Mouse (Mus musculus) left cerebral cortex, adult 18-20 months (tissue): ENCODE results near the gene Ctsh. TPM values are rescaled to one million over a fixed set of nuclear protein-coding genes. Genes with fewer than 3 reads are reported as not detected.
"Not testable (repeated sequence)": the region's sequence is repeated elsewhere in the genome, so short reads cannot be mapped to it uniquely, and the experiment has no call there.

Experiments
- DNase-seq, 2 experiments: peaks; one replicate each; pipeline ENCODE4 v3.0.0; 2021 to 2022; ENCODE audit warnings: low spot score in 2 of 2, mixed read lengths in 1 of 2
- total RNA-seq, 2 experiments: library from RNA; stranded (reverse); gene quantifications; 2 replicates each; pipeline ENCODE4 v1.2.3; 2021

Ctsh gene
- total RNA-seq, 2 experiments from 2014 or later: 21.6 to 23.0 TPM

DNA sequence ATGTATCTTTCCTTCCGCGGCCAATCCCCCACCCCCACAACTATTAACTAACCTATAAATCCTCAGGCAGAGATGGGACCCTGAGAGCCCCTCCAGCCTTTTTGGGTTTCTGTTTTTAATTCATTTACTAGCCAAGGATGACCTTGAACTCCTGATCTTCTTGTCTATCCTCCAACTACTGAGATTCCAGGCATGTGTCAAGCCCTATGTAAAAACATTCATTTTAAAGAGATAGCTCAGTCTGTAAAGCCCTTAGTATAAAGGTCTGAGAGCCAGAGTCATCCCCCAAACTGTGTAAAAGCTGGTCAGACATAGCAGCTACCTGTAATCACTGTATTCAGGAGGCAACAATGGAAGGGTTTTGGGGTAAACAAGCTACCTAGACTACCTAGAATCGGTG is 2.0 kb downstream of the Ctsh start:
- no peak for DNase-seq

DNA sequence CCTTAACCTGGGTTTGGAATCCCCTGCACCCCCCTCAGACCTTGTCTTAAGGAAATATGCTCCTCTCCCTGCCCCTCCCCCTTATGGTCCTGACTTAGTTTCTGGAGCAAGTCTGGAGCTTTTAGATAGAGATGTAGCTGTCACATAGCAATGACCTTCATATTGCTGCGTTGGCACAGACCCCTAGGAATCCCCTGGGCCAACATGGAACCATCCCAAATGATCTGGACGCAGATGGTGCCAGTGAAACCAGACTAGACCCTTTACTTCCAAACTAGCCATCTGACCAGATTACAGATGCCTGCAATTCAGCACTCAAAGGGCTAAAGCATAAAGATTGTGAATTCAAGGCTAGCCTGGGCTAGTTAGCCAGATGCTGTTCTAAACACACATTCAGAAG is 2.8 kb downstream of the Ctsh start:
- DNase-seq: no peak

DNA sequence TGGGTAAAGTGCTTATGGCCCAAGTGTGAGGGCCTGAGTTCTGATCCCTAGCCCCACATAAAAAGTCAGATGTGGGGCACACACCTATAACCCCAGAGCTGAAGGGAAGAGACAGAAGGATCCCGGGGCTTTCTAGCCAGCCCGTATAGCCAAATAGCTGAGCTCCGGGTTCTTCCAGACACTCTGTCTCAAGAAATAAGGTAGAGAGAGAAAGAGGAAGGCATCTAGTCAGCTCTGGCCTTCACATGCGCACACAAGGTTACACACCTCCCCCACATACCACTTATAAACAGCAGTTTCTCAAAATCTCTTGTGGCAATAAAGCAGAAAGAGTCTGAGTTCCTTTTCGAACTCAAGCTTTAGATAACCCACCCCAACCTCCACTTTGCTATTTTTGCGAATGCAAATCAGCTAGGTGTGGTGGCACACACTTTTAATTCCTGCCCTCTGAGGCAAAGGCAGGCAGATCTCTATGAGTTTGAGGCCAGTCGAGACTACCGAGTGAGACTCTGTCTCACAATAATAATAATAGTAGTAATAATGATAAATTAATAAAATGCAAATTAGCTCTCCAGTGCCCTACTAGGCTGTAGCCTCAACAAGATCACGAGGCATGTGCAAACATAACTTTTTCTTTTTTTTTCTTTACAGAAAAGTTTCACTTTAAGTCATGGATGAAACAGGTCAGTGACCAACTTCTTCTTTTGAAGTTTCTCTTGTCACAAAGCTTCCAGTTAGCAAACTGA is 6.0 kb downstream of the Ctsh start:
- DNase-seq: no peak

DNA sequence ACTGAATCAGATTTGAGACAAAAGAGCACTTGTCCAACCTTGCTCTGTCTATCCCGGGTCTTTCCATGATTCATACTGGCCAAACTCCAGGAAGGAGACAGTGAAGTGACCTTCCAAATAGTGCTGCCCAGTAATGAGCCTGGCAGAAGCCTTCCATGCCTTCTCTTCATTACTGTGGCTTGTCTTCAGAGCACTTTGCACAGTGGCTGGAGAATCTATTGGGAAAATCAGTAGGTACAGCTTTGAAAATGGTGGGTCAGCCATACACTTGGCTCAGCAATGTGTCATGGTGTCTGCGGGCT is 6.6 kb downstream of the Ctsh start:
- DNase-seq: no peak

DNA sequence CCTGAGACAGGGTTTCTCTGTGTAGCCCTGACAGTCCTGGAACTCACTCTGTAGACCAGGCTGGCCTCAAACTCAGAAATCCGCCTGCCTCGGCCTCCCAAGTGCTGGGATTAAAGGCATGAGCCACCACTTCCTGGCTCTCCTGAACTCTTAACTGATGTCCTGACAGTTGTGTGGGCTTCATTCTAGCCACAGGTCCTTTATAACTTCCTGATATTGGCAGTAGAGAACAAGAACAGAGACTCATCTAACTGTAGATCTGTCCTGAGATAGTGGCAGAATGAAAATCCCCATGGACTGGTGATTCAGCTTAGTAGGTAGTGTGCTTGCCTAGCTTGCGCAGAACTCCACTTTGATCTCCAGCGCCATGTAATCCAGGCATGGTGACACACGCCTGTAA is 7.0 kb downstream of the Ctsh start:
- DNase-seq: not testable (repeated sequence)

DNA sequence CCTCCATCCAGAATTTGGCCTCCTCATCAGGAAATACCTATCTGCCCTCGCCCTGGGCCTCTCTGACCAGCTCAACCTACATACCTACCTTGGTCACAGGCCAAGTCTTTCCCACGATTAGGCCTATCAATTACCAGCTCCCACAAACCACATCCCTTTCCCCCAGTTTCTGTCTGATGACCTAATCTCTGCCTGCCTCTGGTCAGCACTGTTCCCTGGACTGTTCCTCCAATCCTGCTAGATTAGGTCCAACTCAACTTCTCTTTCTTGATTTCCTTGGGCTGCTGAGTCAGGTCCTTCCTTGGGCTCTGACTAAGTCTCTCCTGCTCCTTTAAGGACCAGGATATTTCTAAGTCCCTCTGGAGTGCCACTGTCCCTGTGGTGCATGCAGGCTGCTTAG is 13.4 kb downstream of the Ctsh start:
- no peak for DNase-seq

DNA sequence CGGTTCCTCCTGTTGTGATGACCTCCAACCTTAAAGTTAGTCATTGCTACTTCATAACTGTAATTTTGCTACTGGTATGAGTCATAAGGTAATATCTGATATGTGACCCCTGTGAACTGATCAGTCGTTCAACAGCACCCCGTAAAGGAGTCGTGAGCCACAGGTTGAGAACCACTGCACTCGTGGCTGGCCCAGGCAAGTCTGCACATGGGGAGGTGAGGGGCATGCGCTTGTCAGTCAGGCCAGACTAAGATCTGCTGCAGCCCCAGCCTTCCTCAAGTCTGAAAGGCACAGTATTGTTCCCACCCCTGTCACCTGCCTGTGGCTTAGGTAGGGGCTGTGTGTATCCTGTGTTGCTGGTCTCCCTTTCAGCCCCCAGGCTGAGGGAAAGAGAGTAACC is 14.8 kb downstream of the Ctsh start:
- no peak for DNase-seq

DNA sequence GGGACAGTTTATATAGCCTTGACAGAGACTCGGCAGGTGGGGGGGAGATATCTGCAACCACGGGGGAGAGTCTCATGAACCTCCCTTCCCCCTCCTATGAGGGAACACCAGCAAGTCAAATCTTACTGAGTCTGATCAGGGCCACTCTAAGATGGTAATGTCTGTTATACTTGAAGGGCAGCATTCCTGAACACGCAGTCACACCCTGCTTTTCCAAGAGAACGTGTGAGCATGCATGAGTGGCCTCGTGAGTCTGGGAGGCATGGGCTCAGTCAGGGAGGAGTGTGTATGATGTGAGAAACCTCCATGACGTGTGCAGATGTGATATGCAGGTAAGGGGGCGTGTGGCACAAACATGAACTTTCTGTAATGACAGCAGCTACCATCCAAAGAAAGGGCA is 15.5 kb downstream of the Ctsh start:
- DNase-seq: no peak

DNA sequence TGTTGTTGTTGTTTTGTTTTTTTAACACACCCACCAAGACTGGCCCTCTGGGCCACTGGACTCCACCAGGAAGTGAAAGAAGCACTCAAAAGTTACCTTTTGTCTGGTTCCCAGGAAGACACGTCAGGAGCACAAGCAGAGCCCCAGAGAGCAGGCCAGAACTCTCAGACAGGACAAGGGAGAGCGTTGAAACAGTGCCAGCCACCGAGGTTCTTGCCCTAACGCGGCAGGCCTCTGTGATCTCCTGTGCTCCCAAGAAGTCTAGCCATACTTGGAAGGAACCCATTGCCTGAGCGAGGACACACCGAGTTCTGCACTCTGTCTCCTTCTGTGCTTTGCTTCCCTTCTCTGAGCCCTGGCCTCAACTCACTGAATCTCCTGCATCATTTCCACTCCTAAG is 16.2 kb downstream of the Ctsh start:
- no peak for DNase-seq

DNA sequence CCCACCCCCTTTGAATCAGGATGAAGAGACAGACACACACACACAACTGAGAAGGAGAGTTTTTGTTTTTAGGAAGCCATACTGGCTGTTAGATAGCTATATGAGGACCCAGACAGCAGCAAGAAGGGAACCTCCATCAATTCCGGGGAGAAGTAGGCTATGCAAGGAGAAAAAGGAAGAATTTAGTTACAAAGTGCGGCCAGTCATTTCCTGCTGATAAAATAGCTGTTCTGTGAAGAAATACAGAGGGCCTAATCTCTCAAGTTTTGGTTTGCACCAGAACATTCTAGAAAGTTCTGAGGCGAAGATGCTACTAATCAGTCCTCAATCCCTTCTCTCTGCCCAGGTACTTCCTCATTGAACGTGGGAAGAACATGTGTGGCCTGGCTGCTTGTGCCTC is 21.4 kb downstream of the Ctsh start:
- DNase-seq: no peak

DNA sequence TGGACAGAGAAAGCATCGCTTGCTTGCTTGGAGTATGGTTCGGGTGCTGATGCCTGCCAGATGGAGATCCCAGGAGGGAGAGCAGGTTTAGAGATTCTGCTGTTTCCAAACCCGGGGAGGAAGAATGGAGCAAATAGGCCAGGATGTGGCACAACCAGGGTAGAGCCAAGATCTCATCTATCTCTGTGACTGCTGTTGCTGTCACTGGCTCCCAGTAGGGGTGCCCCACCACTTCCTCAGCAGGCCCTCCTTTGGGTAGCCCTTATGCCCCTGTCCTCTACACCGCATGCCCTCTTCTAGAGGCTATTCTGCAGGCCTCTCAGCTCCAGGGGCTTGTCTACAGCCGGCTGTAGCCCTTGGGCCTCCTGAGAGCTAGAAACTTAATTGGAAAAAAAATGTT is 22.2 kb downstream of the Ctsh start:
- DNase-seq: no peak

DNA sequence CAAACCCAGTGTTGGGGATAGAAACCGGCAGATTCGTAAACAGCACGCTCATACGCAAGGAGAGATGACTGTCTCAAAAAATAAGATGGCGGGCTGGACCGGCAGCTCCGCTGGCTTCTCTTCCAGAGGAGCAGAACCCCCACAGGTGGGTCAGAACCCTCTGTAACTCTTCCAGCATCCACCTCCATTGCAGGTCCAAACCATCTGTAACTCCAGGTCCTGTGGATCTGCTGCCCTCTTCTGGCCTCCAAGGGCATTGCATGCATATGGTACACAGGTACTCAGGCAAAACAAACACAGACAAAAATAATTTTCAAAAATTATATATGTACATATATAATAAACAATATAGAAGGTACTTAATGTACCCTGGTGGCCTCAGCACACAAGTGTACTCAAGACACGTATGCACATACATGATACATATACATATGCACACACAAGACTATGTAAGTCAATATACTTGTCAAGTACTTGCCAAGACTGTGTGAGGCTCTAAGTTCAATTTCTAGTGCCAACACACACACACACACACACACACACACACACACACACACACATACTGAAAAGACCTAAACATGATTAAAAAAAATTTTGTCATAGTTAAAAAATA is 23.0 kb downstream of the Ctsh start:
- DNase-seq: peak; percentile 63 to 64

DNA sequence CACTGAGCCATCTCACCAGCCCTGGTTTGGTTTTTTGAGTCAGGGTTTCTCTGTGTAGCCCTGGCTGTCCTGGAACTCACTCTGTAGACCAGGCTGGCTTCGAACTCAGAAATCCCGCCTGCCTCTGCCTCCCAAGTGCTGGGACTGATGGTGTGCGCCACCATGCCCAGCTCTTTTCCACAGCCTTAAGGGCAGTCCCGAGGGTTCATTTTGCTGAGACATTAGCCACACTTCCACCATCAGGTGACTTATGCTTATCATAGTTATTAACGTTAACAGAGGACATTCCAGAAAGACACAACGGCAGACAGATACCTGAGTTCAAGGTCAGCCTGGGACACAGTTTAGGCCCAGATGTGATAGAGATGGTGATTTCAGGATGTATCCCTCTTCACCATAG is 28.0 kb downstream of the Ctsh start:
- DNase-seq: not testable (repeated sequence)

DNA sequence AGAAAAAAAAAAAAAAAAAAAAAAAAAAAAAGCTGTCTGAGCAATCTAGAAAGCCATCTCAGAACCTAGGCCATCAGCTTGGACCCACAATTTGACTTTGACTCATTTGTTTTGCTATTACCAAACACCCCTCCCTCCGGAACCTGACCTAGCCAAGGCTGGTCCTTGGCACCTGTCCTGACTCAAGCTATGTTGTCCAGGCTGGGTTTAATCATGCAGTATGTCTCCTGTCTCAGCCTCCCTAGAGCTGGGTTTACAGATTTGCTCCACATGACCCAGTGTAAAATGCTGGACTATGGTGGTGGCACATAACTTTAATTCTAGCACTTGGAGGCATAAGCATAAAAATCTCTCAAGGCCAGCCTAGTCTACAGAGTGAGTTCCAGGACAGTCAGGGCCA is 29.0 kb downstream of the Ctsh start:
- no peak for DNase-seq

DNA sequence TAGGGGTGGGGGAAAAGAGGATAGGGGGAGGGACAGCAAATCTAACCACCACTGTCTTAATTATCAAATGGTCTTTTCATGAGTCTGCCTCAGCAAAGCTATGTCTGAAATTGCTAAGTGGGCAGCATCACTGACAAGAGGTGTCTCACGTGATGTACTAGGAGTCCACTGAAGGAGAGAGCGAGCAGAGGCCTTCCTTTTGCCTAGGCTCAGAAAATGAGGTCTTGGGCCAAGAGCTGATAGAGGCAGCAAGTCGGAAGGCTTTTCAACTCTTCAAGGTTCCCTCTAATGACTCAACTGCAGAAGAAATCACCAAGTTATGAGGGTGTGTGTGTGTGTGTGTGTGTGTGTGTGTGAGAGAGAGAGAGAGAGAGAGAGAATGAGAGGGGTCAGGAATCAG is 30.2 kb downstream of the Ctsh start:
- DNase-seq: no peak

DNA sequence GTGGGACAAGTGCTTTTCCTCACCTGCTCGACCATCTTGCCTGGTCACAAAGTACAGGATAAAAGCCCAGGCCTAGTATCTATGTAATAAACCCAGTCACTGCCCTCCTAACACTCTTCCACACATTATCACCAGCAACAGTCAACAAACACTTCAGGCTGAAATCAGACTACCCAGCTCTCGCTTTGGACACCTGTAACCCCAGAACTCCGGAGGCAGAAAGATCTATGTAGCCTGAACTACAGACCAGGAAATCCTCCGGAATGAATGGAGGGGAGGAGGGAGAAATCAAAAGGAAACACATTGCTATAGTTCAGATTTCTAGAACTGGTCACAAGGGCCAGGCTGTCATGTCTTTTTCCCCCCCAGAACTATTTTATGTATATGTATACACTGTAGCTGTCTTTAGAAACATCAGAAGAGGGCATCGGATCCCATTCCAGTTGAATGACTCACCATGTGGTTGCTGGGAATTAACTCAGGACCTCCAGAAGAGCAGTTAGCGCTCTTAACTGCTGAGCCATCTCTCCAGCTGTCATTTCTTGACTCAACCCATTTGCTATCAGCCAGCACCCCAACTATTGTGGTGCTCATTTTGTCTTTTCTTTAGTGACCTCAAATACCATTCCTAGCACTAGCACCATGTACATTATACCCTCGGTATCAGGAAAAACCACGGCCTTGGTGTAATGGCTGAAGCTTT is 31.0 kb downstream of the Ctsh start:
- no peak for DNase-seq

DNA sequence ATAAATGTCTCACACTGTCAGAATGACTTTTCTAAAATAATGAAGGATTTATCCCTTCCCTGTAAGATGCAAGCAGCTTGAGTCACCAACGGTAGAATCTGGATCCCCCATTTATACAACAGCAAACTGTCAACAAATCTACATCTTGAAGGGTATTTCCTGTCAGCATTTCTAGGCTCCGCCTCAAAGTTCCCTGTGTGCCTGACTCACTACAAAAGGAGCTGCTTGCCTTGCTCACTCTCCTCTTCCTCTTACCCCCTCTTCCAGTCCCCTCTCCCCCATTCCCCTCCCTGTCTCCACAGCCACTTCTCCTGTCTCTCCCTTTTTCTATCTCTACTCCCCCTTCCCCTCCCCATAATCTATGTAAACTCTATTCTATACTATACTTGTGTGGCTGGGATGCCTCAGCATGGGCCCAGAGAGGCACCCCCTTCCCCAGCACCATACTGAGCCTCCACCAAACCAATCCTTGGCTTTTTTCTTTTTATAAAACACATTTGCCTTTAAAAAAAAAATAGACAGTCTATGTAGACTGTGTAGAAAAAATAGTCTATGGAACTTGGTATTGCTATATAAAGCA is 34.0 kb downstream of the Ctsh start:
- no peak for DNase-seq

DNA sequence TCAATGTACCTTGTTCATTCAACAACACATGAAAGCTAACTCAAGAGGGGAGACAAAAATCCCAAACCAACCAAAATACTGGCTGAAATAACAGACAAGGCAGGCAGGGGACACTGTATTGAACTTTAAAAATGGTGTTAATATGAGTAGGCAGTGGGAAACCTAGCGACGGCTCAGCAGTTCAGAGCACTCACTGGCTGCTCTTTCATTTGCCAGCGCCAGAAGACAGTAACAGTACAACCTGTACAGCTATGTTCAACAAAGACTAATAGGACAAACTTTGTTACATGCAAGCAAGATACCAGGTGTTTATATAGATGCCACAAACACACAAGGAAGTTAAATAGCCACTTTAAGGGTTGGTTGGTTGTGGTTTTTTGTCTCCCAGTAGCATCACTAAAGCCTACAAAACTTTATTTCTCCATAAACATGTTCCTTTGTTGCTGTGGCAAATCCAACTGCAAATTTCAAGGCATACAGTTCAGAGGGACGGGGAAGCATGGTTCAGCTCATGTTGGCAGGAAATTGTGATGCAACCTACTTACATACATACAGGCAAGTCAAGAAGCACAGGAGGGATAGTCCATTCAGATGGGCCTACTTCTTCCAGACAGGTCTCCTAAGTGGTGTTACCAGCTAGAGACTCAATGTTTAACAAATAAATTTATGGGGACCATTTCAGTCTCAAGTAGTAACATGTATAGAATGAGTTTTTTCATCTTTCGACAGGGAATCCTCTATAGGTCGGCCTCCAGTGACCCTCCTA is 35.6 kb downstream of the Ctsh start:
- DNase-seq: no peak

DNA sequence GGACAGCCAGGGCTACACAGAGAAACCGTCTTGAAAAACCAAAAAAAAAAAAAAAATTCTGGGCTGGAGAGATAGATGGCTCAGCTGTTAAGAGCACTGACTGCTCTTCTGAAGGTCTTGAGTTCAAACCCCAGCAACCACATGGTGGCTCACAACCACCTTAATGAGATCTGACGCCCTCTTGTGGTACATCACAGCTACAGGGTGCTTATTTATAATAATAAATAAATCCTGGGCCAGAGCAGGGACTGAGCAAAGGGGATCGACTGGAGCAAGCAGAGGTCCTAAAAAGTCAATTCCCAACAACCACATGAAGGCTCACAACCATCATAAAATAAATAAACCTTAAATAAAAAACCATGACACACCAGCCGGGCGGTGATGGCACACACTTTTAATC is 45.0 kb downstream of the Ctsh start:
- DNase-seq: no peak

DNA sequence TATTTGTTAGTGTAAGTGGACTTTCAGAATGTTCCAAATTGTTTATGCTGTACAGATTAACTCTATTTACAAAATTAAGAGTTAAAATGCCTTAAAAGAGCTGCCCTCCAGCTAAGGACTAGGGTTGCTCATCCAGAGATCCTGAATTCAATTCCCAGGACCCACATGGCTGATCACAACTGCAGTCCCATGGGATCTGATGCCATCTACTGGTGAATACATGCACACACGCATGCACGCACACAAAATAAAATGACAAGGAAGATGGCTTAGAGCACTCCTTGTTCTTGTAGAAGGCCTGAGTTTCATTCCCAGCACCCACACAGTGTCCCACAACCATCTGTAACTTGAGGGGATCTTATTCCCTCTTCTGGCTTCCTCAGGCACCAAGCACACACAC is 46.8 kb downstream of the Ctsh start:
- no peak for DNase-seq

DNA sequence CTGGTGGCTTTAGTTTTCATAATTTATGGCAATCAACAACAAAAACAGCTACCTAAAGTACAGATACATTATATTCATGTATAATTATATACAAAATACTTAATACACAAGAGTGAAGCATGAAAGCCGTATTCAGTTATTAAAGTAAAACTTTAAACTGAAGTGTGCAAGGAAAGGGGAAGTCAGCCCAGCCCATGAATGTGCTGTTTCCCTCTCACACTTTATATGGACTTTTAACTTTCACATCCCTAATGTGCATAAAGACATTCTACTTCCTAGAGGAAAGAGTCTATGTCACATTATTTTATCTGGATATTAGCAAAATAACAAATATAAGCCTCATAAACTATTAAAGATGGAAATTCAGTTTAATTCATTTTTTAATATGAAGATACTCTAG is 51.5 kb downstream of the Ctsh start:
- no peak for DNase-seq

DNA sequence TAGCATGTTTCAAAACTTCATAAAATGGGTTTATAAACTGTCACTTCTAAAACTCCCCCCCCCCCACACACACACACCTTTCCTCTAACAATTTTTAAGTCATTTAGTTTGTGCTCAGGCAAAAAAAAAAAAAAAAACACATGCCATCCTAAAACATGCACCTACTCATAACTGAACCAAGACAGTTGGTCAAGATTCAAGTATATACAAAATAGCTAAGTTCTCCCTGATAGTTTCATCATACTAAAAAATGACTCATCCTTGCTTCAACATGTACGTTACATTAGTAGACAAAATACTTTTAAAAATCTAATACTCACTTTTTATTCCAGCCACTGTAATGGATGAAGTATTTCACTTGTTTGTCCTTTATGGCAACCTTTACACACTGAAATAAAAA is 53.0 kb downstream of the Ctsh start:
- no peak for DNase-seq
